Mouse (Mus musculus): ENCODE measurements at regions not wholly inside any gene's neighbourhood (a gene's known extent, or its start where the extent isn't known, plus 50 kb on each side); places are given as distances from the start of the nearest gene placed in this dataset.

- Histone ChIP-seq H3K4me2 (no peak overlapping the region), H3K36me3 (no peaks in the 10 kb centered on the region), H3K4me3 (no peak overlapping the region), H3K4me1 (replicated peaks) (peaks cover 3% of the 10 kb centered on the region; the same call in 1 of the 2 replicates), H3K9ac (no peak overlapping the region), H3K9me3 (no peaks in the 10 kb centered on the region), H3K27ac (replicated peaks) (no peak overlapping the region), H3K27me3 (no peaks in the 10 kb centered on the region)
- ATAC-seq (ENCODE audit: low FRiP score, low read depth) = peak; percentile 86
- 16% methylated on average over 7 of the region's 7 CpGs for WGBS
Observed at GRCm38 (mm10) chr9:66646226-66646625, 53.3 kb upstream of the Usp3 start.

- H3K4me3 ChIP-seq = no peak overlapping the region
- peak overlapping the region; percentile 30; the same call in 1 of the 2 replicates for H3K27ac ChIP-seq (replicated peaks)
- H3K4me1 ChIP-seq (replicated peaks) = peaks cover 8% of the 10 kb centered on the region
- no peaks in the 10 kb centered on the region for H3K9me3 ChIP-seq
- no peaks in the 10 kb centered on the region for H3K27me3 ChIP-seq
- WGBS = 18% methylated on average over 6 of the region's 6 CpGs
- no peak overlapping the region for H3K9ac ChIP-seq
- no peaks in the 10 kb centered on the region for H3K36me3 ChIP-seq
- no peak for ATAC-seq (ENCODE audit: low FRiP score, low read depth)
- no peak overlapping the region for H3K4me2 ChIP-seq
Observed at GRCm38 (mm10) chr9:66651306-66651705, 58.4 kb upstream of the Usp3 start.

- ATAC-seq (ENCODE audit: low FRiP score, low read depth) = no peak
- H3K27me3 ChIP-seq = no peaks in the 10 kb centered on the region
- no peak overlapping the region for H3K4me2 ChIP-seq
- H3K9me3 ChIP-seq = no peaks in the 10 kb centered on the region
- H3K4me1 ChIP-seq (replicated peaks) = no peaks in the 10 kb centered on the region; the same call in 1 of the 2 replicates
- no peaks in the 10 kb centered on the region for H3K36me3 ChIP-seq
- no peak overlapping the region for H3K9ac ChIP-seq
- H3K4me3 ChIP-seq = no peak overlapping the region
- WGBS = 76% methylated on average over 7 of the region's 7 CpGs
- no peak overlapping the region for H3K27ac ChIP-seq (replicated peaks)
Observed at GRCm38 (mm10) chr9:66657116-66657758, 56.2 kb upstream of the Car12 start.

- Histone ChIP-seq H3K4me2 (no peak overlapping the region), H3K27me3 (no peaks in the 10 kb centered on the region), H3K27ac (replicated peaks) (no peak overlapping the region), H3K9ac (no peak overlapping the region), H3K4me1 (replicated peaks) (no peaks in the 10 kb centered on the region; the same call in 1 of the 2 replicates), H3K4me3 (no peak overlapping the region), H3K9me3 (no peaks in the 10 kb centered on the region), H3K36me3 (no peaks in the 10 kb centered on the region)
- no peak for ATAC-seq (ENCODE audit: low FRiP score, low read depth)
Observed at GRCm38 (mm10) chr9:66658707-66659242, 54.7 kb upstream of the Car12 start.

GRCm38 (mm10) chr9:66659781-66660445, 53.6 kb upstream of the Car12 start:
- H3K27me3 ChIP-seq = no peaks in the 10 kb centered on the region
- no peak overlapping the region for H3K4me3 ChIP-seq
- no peak overlapping the region for H3K27ac ChIP-seq (replicated peaks)
- no peak overlapping the region for H3K9ac ChIP-seq
- no peaks in the 10 kb centered on the region for H3K36me3 ChIP-seq
- H3K4me2 ChIP-seq = no peak overlapping the region
- H3K9me3 ChIP-seq = no peaks in the 10 kb centered on the region
- H3K4me1 ChIP-seq (replicated peaks) = no peaks in the 10 kb centered on the region; the same call in 1 of the 2 replicates
- 87% methylated on average over 11 of the region's 11 CpGs for WGBS
- ATAC-seq (ENCODE audit: low FRiP score, low read depth) = no peak

GRCm38 (mm10) chr9:66661596-66661995, 51.9 kb upstream of the Car12 start:
- no peak overlapping the region for H3K27ac ChIP-seq (replicated peaks)
- 65% methylated on average over 7 of the region's 7 CpGs for WGBS

GRCm38 (mm10) chr9:66662443-66662842, 51.0 kb upstream of the Car12 start:
- 81% methylated on average over 4 of the region's 4 CpGs for WGBS
- Histone ChIP-seq H3K36me3 (no peaks in the 10 kb centered on the region), H3K27me3 (no peaks in the 10 kb centered on the region), H3K27ac (replicated peaks) (no peak overlapping the region), H3K4me2 (no peak overlapping the region), H3K9me3 (no peaks in the 10 kb centered on the region), H3K9ac (no peak overlapping the region), H3K4me1 (replicated peaks) (no peaks in the 10 kb centered on the region; the same call in 1 of the 2 replicates), H3K4me3 (no peak overlapping the region)
- ATAC-seq (ENCODE audit: low FRiP score, low read depth) = no peak

More at GRCm38 (mm10) chr9:66661596-66661995, 51.9 kb upstream of the Car12 start:
- no peak for ATAC-seq (ENCODE audit: low FRiP score, low read depth)
- Histone ChIP-seq H3K4me1 (replicated peaks) (no peaks in the 10 kb centered on the region; the same call in 1 of the 2 replicates), H3K9ac (no peak overlapping the region), H3K4me2 (no peak overlapping the region), H3K27me3 (no peaks in the 10 kb centered on the region), H3K36me3 (no peaks in the 10 kb centered on the region), H3K4me3 (no peak overlapping the region), H3K9me3 (no peaks in the 10 kb centered on the region)

All from hindbrain, embryonic 15.5 days (tissue).